ENCODE assay signal across 10 mouse cellular contexts in the genomic region with DNA sequence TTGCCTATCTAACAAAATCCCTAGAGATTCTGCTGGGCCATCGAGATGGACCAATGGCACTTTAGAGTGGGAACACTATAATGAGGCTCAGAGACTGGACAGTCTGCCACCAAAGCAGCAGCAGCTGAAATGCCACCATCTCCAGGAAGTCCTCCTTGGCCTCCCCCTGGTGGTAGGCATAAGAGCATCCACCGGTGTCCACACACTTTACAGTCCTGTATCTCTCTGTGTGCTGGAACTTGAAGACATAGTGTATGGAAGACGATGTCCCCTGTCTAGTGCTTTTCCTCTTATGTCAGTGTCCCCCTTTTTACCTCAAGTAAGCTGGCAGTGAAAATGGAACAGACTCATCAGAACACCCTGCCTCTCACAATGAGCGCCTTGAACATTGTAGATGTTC. TPM values are rescaled to one million over a fixed set of nuclear protein-coding genes. Genes with fewer than 3 reads are reported as not detected.
DNase-seq lines count a peak whose midpoint lies in the region; ATAC-seq and TF ChIP-seq lines count a peak whose summit lies in the region.
"Had no signal": no experiment of that assay in that cellular context is flagged by ENCODE, and none has a peak within 500 bp of the region (broad histone marks: within the 10 kb centered on the region; RNA-seq: fewer than 3 reads in every experiment).

No protein-coding gene starts in this region.

- 63% methylated on average over 4 of the region's 4 CpGs for WGBS in thymus, adult 2 months
- 54% methylated on average over 4 of the region's 4 CpGs for WGBS in liver, postnatal 0 days (ENCODE audit: insufficient replicate concordance)
- WGBS in hindbrain, embryonic 13.5 days = 81% methylated on average over 4 of the region's 4 CpGs
- 79% methylated on average over 4 of the region's 4 CpGs for WGBS in neural tube, embryonic 15.5 days

- peak overlapping the region; percentile 84 for H3K4me2 ChIP-seq in liver, postnatal 0 days (ENCODE audit: low read depth, low read length)
- no peak overlapping the region for H3K4me2 ChIP-seq in hindbrain, embryonic 13.5 days
- H3K4me2 ChIP-seq in neural tube, embryonic 15.5 days = no peak overlapping the region

- H3K9ac ChIP-seq in liver, postnatal 0 days (replicated peaks) = peak overlapping the region; percentile 71
- no peak overlapping the region for H3K9ac ChIP-seq in hindbrain, embryonic 13.5 days
- H3K9ac ChIP-seq in neural tube, embryonic 15.5 days (replicated peaks) = no peak overlapping the region
- H3K9ac ChIP-seq: midbrain, embryonic 15.5 days had no signal

- H3K36me3 ChIP-seq in thymus, adult 2 months (ENCODE audit: control insufficient read depth, insufficient read depth, low read length) = no peaks in the 10 kb centered on the region
- no peaks in the 10 kb centered on the region for H3K36me3 ChIP-seq in liver, postnatal 0 days (replicated peaks; ENCODE audit: insufficient read depth, low read length)
- no peaks in the 10 kb centered on the region for H3K36me3 ChIP-seq in hindbrain, embryonic 13.5 days
- no peaks in the 10 kb centered on the region for H3K36me3 ChIP-seq in neural tube, embryonic 15.5 days
- H3K36me3 ChIP-seq: midbrain, embryonic 15.5 days had no signal

- peak; percentile 21; the same call in 1 of the 2 replicates for TF ChIP-seq CTCF in thymus, adult 2 months (IDR thresholded peaks at IDR 0.05; ENCODE audit: borderline replicate concordance, control insufficient read depth, extremely low read depth, insufficient read depth, low read length, poor library complexity)
- peak; percentile 86 for TF ChIP-seq CTCF in liver, postnatal 0 days (IDR thresholded peaks at IDR 0.05; ENCODE audit: low read depth)

- peak; percentile 72 for ATAC-seq in liver, postnatal 0 days
- ATAC-seq in hindbrain, embryonic 13.5 days (ENCODE audit: low FRiP score) = no peak
- no peak for ATAC-seq in neural tube, embryonic 15.5 days (ENCODE audit: low FRiP score)

- peak; percentile 33 for DNase-seq in thymus, adult 2 months
- no peak for DNase-seq in thymus, adult 18-20 months
- DNase-seq in c-Kit-positive CD71-positive TER-119-positive erythroid progenitor cells, embryonic 14.5 days (ENCODE audit: low spot score) = peak; percentile 48
- DNase-seq in liver, postnatal 0 days = peak; percentile 54
- DNase-seq in thymus, postnatal 4 days = peak; percentile 61
- DNase-seq in right cerebral cortex, adult 18-20 months = no peak
- DNase-seq: right cerebral cortex, postnatal 25 days had no signal

- H3K9me3 ChIP-seq in liver, postnatal 0 days (ENCODE audit: low read length) = peaks cover 5% of the 10 kb centered on the region; the same call in 1 of the 2 replicates
- H3K9me3 ChIP-seq in hindbrain, embryonic 13.5 days = no peaks in the 10 kb centered on the region
- no peaks in the 10 kb centered on the region for H3K9me3 ChIP-seq in neural tube, embryonic 15.5 days (replicated peaks)
- H3K9me3 ChIP-seq: midbrain, embryonic 15.5 days had no signal

- no peak for TF ChIP-seq EP300 in liver, postnatal 0 days (IDR thresholded peaks at IDR 0.05; ENCODE audit: low read depth)

- H3K4me1 ChIP-seq in thymus, adult 2 months (replicated peaks; ENCODE audit: control insufficient read depth, insufficient read depth, low read length) = peaks cover 13% of the 10 kb centered on the region; the same call in 1 of the 2 replicates
- H3K4me1 ChIP-seq in liver, postnatal 0 days (ENCODE audit: insufficient read depth) = peaks cover 24% of the 10 kb centered on the region
- peaks cover 16% of the 10 kb centered on the region for H3K4me1 ChIP-seq in hindbrain, embryonic 13.5 days (replicated peaks)
- H3K4me1 ChIP-seq in neural tube, embryonic 15.5 days = peaks cover 21% of the 10 kb centered on the region

- H3K4me3 ChIP-seq in thymus, adult 2 months (ENCODE audit: control insufficient read depth, insufficient read depth, low read length) = no peak overlapping the region
- peak overlapping the region; percentile 54 for H3K4me3 ChIP-seq in liver, postnatal 0 days (ENCODE audit: low read depth, low read length)
- H3K4me3 ChIP-seq in hindbrain, embryonic 13.5 days = no peak overlapping the region
- H3K4me3 ChIP-seq in neural tube, embryonic 15.5 days (replicated peaks) = no peak overlapping the region
- H3K4me3 ChIP-seq: midbrain, embryonic 15.5 days had no signal

- H3K27ac ChIP-seq in thymus, adult 2 months (ENCODE audit: control insufficient read depth, insufficient read depth, low read length) = no peak overlapping the region
- peak overlapping the region; percentile 55 for H3K27ac ChIP-seq in liver, postnatal 0 days (ENCODE audit: low read depth)
- H3K27ac ChIP-seq in hindbrain, embryonic 13.5 days = no peak overlapping the region
- H3K27ac ChIP-seq in neural tube, embryonic 15.5 days (replicated peaks) = no peak overlapping the region
- H3K27ac ChIP-seq: midbrain, embryonic 15.5 days had no signal

- no peak for TF ChIP-seq POLR2A in thymus, adult 2 months (IDR thresholded peaks at IDR 0.05; ENCODE audit: control insufficient read depth, extremely low read depth, insufficient read depth, low read length, poor library complexity)

- 0 out of 2 replicates have a peak, but pooled peaks cover 3% of the 10 kb centered on the region for H3K27me3 ChIP-seq in thymus, adult 2 months (ENCODE audit: control insufficient read depth, insufficient read depth, low read length)
- H3K27me3 ChIP-seq in liver, postnatal 0 days (ENCODE audit: insufficient read depth, low read length) = no peaks in the 10 kb centered on the region
- H3K27me3 ChIP-seq in hindbrain, embryonic 13.5 days = peaks cover 34% of the 10 kb centered on the region
- peaks cover 11% of the 10 kb centered on the region; the same call in 1 of the 2 replicates for H3K27me3 ChIP-seq in neural tube, embryonic 15.5 days (replicated peaks)

RNA-seq across cellular contexts. Expression of gene Acot11, which starts 1.0 kb away (rescaled TPM):
- 6.4 and 10.0 TPM in 2 replicates for polyA plus RNA-seq in thymus, adult 2 months (2012; rRNA removed)
- 0.72 and 2.1 TPM in 2 replicates for polyA plus RNA-seq in liver, postnatal 0 days (2015; fragmentation: Nextera tagmentation; extraction: Ambion mirVana)
- 1.3 and 1.5 TPM in 2 replicates for polyA plus RNA-seq in hindbrain, embryonic 13.5 days (2015; fragmentation: Nextera tagmentation; extraction: Ambion mirVana)
- polyA plus RNA-seq in neural tube, embryonic 15.5 days (2015; fragmentation: Nextera tagmentation; extraction: Ambion mirVana) = 2.4 and 3.1 TPM in 2 replicates

Comparison
In these comparisons a context has a peak if more than half of its experiments do, and no peak if none do; other contexts are left out.
1. DNase-seq: peak in thymus, adult 2 months (single experiment), c-Kit-positive CD71-positive TER-119-positive erythroid progenitor cells, embryonic 14.5 days (single experiment), liver, postnatal 0 days (single experiment) and thymus, postnatal 4 days (single experiment); none in thymus, adult 18-20 months (0 of 2) and right cerebral cortex, adult 18-20 months (single experiment).